Mouse (Mus musculus): ENCODE measurements around the gene Csf3. TPM values are rescaled to one million over a fixed set of nuclear protein-coding genes. Genes with fewer than 3 reads are reported as not detected.

Gene Csf3
- polyA plus RNA-seq, 1 experiment from 2014 or later = not detected

Other genes starting within 250 kb of the Csf3 start
- 0.26 and 0.73 TPM in 2 replicates for gene Ikzf3, start 155.2 kb upstream of the Csf3 start, polyA plus RNA-seq (2014; fragmentation: Nextera tagmentation; extraction: Ambion mirVana)
- gene Zpbp2, start 150.2 kb upstream of the Csf3 start, polyA plus RNA-seq (2014; fragmentation: Nextera tagmentation; extraction: Ambion mirVana) = 0.30 and 0.61 TPM in 2 replicates
- 7.1 and 26.6 TPM in 2 replicates for gene Ormdl3, start 113.9 kb upstream of the Csf3 start, polyA plus RNA-seq (2014; fragmentation: Nextera tagmentation; extraction: Ambion mirVana)
- gene Lrrc3c, start 103.0 kb upstream of the Csf3 start, polyA plus RNA-seq (2014; fragmentation: Nextera tagmentation; extraction: Ambion mirVana) = not detected in 2 replicates
- gene Gm12355, start 75.6 kb upstream of the Csf3 start, polyA plus RNA-seq (2014; fragmentation: Nextera tagmentation; extraction: Ambion mirVana) = 0.60 and 1.2 TPM in 2 replicates
- gene Gsdma3, start 74.9 kb upstream of the Csf3 start, polyA plus RNA-seq (2014; fragmentation: Nextera tagmentation; extraction: Ambion mirVana) = not detected in 2 replicates
- gene Gsdma2, start 54.5 kb upstream of the Csf3 start, polyA plus RNA-seq (2014; fragmentation: Nextera tagmentation; extraction: Ambion mirVana) = not detected in 2 replicates
- 0.16 TPM in 1 of 2 replicates, not detected in the other for gene Gsdma, start 36.9 kb upstream of the Csf3 start, polyA plus RNA-seq (2014; fragmentation: Nextera tagmentation; extraction: Ambion mirVana)
- gene Psmd3, start 18.7 kb upstream of the Csf3 start, polyA plus RNA-seq (2014; fragmentation: Nextera tagmentation; extraction: Ambion mirVana) = 181 and 187 TPM in 2 replicates
- 39.5 and 59.1 TPM in 2 replicates for gene Med24, start 28.2 kb downstream of the Csf3 start, polyA plus RNA-seq (2014; fragmentation: Nextera tagmentation; extraction: Ambion mirVana)
- 28.0 and 31.8 TPM in 2 replicates for gene Thra, start 39.4 kb downstream of the Csf3 start, polyA plus RNA-seq (2014; fragmentation: Nextera tagmentation; extraction: Ambion mirVana)
- gene Nr1d1, start 74.1 kb downstream of the Csf3 start, polyA plus RNA-seq (2014; fragmentation: Nextera tagmentation; extraction: Ambion mirVana) = 1.6 and 2.6 TPM in 2 replicates
- 21.6 and 33.7 TPM in 2 replicates for gene Msl1, start 94.3 kb downstream of the Csf3 start, polyA plus RNA-seq (2014; fragmentation: Nextera tagmentation; extraction: Ambion mirVana)
- gene Casc3, start 103.6 kb downstream of the Csf3 start, polyA plus RNA-seq (2014; fragmentation: Nextera tagmentation; extraction: Ambion mirVana) = 28.1 and 43.1 TPM in 2 replicates
- 1.6 and 2.4 TPM in 2 replicates for gene Rapgefl1, start 135.5 kb downstream of the Csf3 start, polyA plus RNA-seq (2014; fragmentation: Nextera tagmentation; extraction: Ambion mirVana)
- 6.5 and 6.7 TPM in 2 replicates for gene Wipf2, start 162.4 kb downstream of the Csf3 start, polyA plus RNA-seq (2014; fragmentation: Nextera tagmentation; extraction: Ambion mirVana)
- 32.5 and 44.1 TPM in 2 replicates for gene Cdc6, start 206.5 kb downstream of the Csf3 start, polyA plus RNA-seq (2014; fragmentation: Nextera tagmentation; extraction: Ambion mirVana)
- gene Rara, start 226.6 kb downstream of the Csf3 start, polyA plus RNA-seq (2014; fragmentation: Nextera tagmentation; extraction: Ambion mirVana) = 27.7 and 36.7 TPM in 2 replicates

Data from kidney, embryonic 14.5 days (tissue).